Mouse (Mus musculus) G1E-ER4 (cell line): ENCODE data around the gene Pnldc1. TPM values are rescaled to one million over a fixed set of nuclear protein-coding genes. Genes with fewer than 3 reads are reported as not detected.

Experiments used
- GATA1 ChIP-seq: IDR thresholded peaks from one replicate; pipeline ENCODE4 v1.8.0; 2012; ENCODE audit warnings: low read length, inconsistent platforms
- polyA plus RNA-seq: library from polyadenylated mRNA; stranded (reverse); fragments of >175 nt; gene quantifications from 2 replicates; pipeline ENCODE4 v1.2.3, GENCODE M21; 2012

Gene Pnldc1
- polyA plus RNA-seq, 1 experiment = not detected

- no peak for TF ChIP-seq GATA1
Measured at GRCm38 (mm10) chr17:12915881-12916583, 6.0 kb upstream of the Pnldc1 start, which contains the start of gene Mrpl18. Mrpl18 (minus strand) TSS chr17:12916345.

DNA sequence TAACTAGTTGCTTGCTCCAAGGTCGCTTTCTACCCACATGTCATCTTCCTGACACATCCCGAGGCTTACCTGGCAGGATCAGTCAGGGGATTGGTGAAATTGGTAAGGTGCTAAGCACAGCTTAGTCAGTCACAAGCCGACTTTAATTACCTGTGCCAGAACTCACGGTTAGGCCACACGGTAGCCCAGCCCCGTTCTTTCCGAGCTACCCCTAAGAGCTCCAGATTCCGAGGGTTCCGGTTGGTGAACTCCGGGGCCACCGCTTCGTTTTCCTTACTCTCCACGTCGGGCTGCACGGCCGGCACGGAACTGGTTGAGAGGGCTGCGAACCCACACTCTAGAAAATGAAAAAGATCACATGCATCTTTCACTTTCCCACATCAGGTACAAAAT, 5.5 kb upstream of the Pnldc1 start, which contains the start of gene Tcp1:
Gene Tcp1 (plus strand): TSS at position 214 of the 393 bp plus-strand sequence.
- no peak for TF ChIP-seq GATA1

DNA sequence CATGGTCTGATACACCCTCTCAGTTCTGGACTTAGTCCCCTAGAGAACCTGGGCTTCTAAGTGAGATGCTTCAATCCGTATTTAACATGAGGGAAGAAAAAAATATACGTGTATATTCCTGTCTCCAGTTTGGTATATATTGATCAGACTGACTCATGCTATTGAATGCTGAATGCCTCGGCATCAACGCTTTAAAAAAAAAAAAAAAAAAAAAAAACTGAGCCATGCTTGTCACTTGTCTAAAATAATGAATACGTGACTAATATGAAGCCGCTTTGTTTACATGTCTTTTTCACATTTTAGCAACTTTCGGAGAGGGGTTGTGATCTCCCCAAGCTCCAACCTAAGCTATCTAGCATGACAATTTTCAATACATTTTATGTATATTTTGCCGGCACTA, 361 bp upstream of the Pnldc1 start:
- no peak for TF ChIP-seq GATA1

GRCm38 (mm10) chr17:12906436-12906835, 3.6 kb downstream of the Pnldc1 start:
- no peak for TF ChIP-seq GATA1

DNA sequence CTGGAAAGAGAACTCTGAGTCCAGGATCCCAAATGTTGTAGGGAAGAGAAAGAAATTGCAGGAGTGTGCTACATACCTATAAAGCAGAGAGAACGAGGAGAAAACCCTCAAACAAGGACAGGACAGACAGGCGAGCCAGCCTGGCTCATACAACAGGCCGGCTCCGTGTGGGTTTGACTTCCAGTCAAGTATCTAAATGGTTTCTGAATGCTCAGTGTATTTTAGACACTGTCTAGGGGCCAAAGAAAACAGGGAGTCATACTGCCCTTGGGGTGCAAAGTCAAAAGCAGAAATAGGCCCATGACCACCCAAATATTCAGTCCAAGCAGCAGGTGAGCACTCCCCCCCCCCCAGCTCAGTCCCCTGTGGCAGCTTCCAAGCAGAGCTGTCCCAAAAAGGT, 4.2 kb downstream of the Pnldc1 start:
- TF ChIP-seq GATA1 = no peak

DNA sequence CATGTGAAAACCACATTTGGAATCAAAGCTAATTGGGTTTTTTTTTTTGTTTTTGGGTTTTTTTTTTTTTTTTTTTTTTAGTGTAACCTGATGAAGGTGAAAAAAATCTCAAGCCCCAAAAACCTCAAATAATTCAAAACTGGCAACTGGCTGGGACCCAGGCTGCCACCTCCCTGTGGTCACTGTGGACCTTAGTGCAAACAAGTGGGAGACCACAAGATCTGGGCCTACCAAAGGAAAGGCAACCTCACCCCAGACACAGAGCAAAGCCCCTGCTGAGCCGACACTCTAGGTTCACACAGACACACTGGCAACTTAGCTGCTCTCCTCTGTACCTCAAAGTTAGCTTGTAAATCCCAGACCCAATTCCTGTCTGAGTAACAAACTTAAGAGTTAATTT, 5.7 kb downstream of the Pnldc1 start:
- TF ChIP-seq GATA1 = no peak

DNA sequence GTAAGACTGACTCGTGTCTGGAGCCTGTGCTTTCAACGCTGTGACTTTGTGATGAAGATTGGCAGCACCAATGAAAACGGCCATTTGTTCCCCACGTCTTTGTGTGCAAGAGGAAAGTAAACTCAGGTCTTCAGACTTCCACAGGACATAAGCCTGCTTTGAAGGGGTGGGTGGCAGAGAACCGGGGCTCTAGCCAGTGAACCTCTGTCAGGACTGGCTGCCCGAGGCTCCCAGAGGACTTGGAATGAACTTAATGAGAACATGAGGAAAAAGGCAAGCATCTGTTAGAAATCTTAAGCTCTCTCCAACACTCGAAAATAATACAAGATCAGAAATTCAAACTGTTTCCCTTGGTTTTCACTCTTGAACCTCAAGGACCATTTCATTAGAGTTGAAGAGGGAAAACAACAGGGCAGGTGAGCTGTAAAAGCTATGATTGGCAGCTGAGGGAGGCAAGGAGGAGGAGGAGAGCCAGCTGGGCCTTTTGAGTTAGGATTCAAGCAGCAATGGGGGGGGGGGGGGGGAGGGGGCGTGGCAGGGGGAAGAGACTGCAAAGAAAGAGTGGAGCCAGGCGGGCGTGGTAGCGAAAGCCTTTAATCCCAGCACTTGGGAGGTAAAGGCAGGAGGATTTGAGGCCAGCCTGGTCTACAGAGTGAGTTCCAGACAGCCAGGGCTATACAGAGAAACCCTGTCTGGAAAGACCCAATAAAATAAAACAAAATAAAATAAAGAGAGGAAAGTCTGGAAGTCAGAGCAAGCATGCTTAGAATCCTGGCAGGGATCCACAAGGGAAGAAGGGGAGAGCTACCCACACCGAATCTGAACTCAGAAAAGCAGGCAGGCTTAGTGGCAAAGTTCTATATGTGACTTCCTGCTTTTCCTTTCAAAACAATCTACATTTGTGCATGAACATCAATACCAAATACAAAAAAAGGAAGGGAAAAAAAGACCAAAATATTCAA, 6.4 kb downstream of the Pnldc1 start:
- no peak for TF ChIP-seq GATA1

DNA sequence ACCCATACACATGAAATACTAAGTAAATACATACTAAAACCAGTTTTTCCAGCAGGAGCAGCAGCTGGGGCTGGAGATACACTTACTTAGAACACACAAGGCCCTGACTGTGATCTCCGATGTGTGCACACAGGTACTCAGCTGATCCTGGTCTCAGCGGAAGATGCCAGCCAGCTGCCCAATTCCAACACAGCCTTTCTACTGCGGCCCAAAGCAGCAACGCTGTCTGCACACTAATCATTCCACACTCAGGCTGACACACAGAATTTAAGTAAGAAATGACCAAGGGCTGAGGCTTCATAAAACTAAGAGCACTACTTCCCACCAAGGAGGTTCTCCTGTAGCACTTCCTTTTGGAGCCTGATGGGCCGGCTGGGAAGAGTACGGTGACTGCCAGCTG, 7.7 kb downstream of the Pnldc1 start:
- no peak for TF ChIP-seq GATA1

GRCm38 (mm10) chr17:12897674-12898073, 12.4 kb downstream of the Pnldc1 start:
- no peak for TF ChIP-seq GATA1

DNA sequence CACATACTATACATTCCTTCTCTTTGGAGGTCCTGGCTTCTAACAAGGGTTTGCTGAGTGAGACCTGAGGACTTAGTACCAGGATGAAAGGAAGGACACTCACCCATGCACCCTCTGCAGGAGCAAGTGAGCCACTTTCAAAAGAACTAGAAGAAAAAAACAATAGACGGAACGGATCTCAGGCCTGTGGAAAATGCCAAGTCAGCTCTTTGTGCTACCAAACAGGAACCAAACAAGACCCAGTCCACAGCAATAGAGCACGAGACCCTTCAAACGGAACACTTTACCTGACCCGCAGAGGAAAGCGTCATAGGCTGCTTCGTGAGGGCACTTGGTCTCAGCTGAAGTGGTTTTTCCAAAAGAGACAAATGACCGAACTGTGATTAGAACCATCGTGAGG, 18.0 kb downstream of the Pnldc1 start:
- no peak for TF ChIP-seq GATA1

- no peak for TF ChIP-seq GATA1
Measured at GRCm38 (mm10) chr17:12891054-12891453, 19.0 kb downstream of the Pnldc1 start.

GRCm38 (mm10) chr17:12887021-12887775, 22.8 kb downstream of the Pnldc1 start:
- no peak for TF ChIP-seq GATA1

- TF ChIP-seq GATA1 = no peak
Measured at GRCm38 (mm10) chr17:12886620-12887019, 23.4 kb downstream of the Pnldc1 start.

GRCm38 (mm10) chr17:12881216-12881615, 28.8 kb downstream of the Pnldc1 start:
- no peak for TF ChIP-seq GATA1

GRCm38 (mm10) chr17:12880178-12880577, 29.9 kb downstream of the Pnldc1 start:
- no peak for TF ChIP-seq GATA1

- TF ChIP-seq GATA1 = no peak
Measured at GRCm38 (mm10) chr17:12875734-12876133, 34.3 kb downstream of the Pnldc1 start, which contains the start of gene Mrgprh. Mrgprh (plus strand) TSS chr17:12876034.
